Mouse (Mus musculus) common myeloid progenitor, adult 5-6 weeks (primary cell): ENCODE data around the gene Supt5. TPM values are rescaled to one million over a fixed set of nuclear protein-coding genes. Genes with fewer than 3 reads are reported as not detected.
"Not testable (repeated sequence)": the region's sequence is repeated elsewhere in the genome, so short reads cannot be mapped to it uniquely, and the experiment has no call there.

Source experiments
- ATAC-seq: replicated peaks from 2 replicates; pipeline ENCODE4 v1.8.0; 2016; ENCODE audit warnings: low read depth, mild to moderate bottlenecking, moderate TSS enrichment, inconsistent platforms; ENCODE audit not compliant: poor library complexity, severe bottlenecking
- total RNA-seq: library from RNA; stranded (forward); fragments of 200-1000, 187-1606 nt; gene quantifications from 2 replicates; pipeline ENCODE4 v1.2.3, GENCODE M21; 2017

Gene Supt5
- total RNA-seq, result 63.4 and 68.1 TPM in 2 replicates

- peak; percentile 93 for ATAC-seq
These were observed at the start of gene Supt5 for GRCm38 (mm10) chr7:28338108-28338998. Gene Supt5, minus strand, starts transcription at chr7:28338746.

DNA sequence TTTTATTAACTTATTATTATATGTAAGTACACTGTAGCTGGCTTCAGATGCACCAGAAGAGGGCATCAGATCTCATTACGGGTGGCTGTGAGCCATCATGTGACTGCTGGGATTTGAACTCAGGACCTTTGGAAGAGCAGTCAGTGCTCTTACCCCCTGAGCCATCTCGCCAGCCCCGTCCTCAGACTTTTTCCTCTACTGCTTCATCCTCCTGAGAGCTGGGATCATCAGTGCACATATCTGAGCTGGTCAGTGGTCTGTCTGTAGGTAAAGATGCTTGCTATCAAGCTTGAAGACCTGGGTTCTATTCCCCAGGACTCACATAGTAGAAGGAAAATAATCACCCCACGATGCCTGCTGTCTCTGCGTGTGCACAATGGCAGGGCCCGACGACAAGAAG lies 48.8 kb upstream of the Supt5 start:
- ATAC-seq, result not testable (repeated sequence)

- not testable (repeated sequence) for ATAC-seq
These were observed 48.3 kb upstream of the Supt5 start for GRCm38 (mm10) chr7:28386877-28387276.

DNA sequence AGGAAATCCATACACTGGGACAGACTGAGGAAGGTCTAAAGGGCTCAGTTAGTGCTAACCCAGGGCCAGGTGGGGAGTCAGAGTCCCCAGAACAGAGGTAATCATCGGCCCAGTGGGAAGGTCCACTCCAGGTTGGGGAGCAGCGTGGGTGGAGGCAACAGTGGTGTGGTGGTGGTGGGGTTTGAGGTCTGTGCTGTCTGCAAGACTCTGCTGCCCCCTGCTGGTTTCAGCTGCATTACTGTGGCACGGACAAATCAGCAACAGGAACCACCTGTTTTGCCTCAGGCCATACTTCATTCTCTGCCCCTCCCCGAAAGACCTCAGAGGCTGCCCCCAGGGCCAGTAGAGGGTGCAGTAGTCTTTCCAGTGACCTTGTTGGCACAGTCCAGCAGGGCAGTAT lies 47.9 kb upstream of the Supt5 start:
- peak; percentile 45 for ATAC-seq

DNA sequence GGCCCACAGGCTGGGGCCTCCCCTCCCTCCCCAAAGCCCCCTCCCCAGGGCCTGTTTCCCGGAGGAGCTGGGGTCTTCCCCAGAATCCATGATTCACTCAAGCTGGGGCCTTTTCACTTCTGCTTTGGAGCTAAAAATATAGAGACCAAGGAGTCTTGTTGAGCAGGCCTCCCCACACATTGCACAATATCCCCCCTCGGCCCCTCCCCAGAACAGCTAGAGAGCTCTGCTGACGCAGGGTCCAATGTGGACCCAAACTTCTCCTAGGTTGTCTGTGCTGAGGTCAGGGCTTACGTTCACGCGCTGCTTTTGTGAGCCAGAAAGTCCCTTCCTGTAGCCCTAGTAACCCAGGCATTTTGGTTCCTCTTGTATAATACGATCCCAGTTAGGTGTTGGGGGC lies 47.5 kb upstream of the Supt5 start:
- peak; percentile 18 for ATAC-seq

DNA sequence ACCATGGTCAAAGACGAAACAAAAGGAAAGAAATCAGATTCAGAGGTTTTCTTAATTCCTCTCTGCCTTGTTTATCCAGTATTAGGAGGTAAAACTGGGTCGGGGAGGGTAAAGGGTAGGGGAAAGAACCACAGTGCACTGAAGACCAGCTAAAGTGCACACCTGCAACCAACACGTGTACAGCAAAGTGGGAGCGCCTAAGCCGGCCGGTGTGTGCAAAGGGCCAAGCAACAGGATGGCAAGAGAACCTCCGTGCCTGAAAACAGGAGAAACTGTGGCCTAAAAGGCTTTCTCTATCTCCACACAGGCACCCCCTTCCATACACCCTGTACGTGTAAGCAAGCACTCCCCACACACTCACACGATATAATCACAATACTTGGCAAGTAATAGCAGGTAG lies 46.6 kb upstream of the Supt5 start:
- ATAC-seq, result no peak

DNA sequence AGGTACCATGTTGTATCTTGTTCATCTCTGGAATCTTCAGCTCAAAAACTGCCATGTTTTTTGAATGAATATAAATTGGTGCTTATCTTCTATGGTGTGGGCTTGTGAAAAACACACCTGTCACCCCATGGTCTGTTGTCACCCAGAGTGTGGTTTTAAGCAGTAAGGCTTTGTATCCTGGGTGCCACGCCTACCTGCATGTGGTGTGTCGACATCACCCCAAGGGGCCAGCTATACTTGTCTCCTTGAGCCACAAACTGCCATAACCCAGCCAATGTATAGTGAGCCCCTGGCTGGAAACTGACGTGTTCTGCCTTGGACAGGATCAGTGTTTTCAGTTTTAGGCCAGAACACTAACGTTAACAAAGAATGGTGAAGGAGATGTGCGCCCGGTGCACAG lies 45.6 kb upstream of the Supt5 start:
- no peak for ATAC-seq

- no peak for ATAC-seq
These were observed 45.1 kb upstream of the Supt5 start for GRCm38 (mm10) chr7:28383606-28384005.

GRCm38 (mm10) chr7:28382981-28383396 lies 44.4 kb upstream of the Supt5 start:
- ATAC-seq, result peak; percentile 36

DNA sequence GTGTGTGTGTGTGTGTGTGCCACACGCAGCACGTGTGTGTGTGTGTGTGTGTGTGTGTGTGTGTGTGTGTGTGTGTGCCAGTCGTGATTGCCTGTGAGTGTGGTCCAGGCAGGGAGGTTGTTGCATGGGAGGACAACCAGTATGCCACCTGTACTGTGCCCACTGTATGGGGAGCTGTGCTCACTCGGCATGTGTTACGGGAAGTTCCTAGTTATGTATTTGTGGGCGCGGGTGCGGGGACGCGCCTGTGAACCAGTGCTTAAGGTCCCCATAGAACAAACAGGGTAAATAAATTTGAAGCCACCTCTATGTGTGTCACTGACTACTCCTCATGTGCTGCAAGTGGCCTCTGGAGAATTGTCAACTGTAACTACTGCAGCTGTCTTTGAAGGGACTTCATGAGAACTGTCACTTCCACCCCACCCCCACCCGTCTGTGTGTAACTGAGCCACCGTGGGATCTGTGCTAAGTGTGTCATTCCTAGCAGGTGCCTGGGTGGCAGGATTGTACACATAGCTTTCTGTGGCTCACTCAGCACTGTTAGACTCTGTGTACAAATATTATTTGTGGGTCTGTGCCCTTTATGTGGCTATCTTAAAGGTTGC lies 43.9 kb upstream of the Supt5 start:
- ATAC-seq, result no peak

DNA sequence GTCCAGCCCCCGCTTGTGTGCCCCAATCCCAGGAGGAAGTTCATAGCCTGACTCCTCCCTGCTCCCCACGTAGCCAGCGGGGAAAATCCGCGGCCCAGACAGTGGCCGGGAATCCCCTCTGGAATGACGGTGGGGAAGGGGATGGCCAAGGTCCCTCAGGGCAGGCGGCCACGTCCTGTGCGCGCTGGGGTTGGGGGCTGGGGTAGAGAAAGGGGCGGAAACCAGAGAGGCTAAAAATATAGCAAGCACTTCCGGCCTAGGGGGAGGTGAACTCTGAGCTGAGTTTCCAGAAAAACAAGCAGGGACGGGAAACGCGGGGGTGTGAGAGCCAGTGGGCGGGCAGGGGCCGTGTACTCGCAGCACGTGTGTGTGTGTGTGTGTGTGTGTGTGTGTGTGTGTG lies 43.4 kb upstream of the Supt5 start:
- ATAC-seq, result peak; percentile 9

- peak; percentile 20 for ATAC-seq
These were observed 42.7 kb upstream of the Supt5 start for GRCm38 (mm10) chr7:28381017-28381790.

GRCm38 (mm10) chr7:28380237-28381016 lies 41.9 kb upstream of the Supt5 start, which contains the start of gene Zfp36:
Gene Zfp36, minus strand, starts transcription at chr7:28380253.
- no peak for ATAC-seq

DNA sequence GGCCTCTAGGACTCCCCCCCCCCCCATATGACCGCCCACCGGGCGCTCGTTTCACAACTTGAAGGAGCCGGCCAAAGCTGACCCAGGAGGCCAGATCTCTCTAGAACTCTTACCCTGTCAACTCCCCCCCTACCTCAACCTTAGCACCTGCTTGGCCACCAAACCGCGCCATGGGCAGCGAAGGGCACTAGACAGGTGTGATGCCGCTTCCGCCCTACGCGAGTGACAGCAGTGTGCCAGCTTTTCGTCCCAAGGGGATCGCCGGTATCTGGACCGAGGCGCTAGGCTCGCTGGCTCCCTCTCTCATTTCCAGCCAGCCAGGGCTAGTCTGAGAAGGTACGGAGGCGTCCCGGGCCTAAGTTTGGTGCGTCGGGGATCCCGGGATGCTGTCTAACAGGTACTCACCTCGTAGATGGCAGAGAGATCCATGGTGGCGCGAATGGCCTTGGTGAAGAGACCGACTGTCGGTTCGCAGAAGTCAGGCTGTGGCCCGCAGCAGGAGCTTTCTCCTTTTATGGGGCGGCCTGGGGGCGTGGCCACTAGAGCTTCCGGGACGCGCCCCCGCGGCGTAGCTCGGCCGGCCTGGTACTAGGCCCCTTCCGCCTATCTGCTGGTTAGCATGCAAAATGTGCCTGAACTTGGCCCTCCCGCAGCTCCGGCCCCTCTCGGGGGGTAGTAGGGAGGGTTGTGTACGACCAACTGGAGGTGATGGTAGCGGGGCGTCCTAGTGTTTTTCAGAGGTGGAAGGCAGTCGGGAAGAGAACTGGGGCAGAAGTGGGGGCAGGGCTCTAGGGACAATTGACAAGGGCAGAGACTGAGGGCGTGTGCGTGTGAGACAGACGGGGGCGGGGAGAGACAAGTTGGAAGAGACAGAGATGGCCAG lies 40.5 kb upstream of the Supt5 start:
- peak; percentile 27 for ATAC-seq

DNA sequence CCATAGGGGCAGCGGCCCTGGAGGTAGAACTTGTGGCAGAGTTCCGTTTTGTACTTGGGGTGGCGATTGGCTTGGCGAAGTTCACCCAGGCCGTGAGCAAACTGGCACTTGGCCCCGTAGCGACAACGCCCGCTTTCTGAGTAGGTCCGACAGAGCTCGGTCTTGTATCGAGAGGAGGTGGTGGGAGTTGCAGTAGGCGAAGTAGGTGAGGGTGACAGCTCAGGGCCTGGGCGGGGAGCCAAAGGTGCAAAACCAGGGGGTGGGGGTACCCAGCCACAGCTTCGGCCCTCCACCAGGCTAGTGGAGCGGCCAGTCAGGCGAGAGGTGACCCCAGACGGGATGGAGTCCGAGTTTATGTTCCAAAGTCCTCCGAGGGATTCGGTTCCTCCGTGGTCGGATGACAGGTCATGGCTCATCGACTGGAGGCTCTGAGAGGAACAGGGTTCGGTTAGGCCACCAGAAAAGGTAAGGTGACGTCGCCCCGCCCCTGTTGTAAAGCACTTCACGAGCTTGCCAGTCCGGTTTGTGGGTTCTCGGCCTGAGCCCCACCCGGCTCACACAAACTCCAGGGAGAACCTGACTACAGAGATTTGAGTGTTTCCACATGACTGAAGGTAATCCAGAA lies 39.6 kb upstream of the Supt5 start:
- ATAC-seq, result no peak

DNA sequence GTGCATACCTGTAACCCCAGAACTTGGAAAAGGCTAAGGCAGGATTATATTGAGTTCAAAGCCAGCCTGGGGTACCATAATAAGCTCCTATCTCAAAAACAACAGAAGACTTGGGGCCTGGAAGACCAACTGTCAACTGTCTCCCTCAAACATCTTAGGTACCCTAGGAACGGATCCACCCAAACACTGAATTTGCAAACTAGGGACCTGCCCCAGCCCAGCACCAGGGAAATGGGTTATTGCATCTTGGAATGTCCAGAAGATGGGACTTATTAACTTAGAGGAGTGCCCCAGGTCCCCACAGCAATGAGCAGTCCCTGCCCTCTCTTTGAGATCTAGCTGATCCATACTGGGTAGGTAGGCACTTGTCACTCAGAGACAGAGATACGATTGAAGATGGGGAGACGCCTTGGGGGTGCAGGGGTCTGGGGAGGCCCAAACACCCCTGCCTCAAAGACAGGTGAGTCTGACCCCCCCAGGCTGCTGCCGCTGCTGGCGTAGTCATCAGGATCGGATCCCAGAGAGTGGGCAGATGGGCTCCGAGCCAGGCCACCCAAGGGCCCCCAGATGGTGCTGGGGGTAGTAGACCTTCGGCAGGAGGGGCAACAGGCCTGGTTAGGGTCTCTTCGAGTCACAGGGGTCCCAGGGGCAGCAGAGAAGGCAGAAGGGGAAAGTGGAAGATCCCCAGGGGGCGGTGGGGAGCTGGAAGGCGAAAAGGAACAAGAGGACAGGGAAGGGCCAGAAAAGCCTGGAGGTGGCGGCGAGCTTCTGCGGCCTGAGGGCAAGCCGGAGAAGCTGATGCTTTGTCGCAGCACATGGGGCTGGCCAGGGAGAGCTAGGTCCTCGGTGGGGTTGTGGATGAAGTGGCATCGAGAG lies 38.9 kb upstream of the Supt5 start:
- ATAC-seq, result no peak

GRCm38 (mm10) chr7:28376011-28376771 lies 37.6 kb upstream of the Supt5 start:
- no peak for ATAC-seq
